Mouse (Mus musculus) ES-E14 (cell line): ENCODE data around the gene Snx4. TPM values are rescaled to one million over a fixed set of nuclear protein-coding genes. Genes with fewer than 3 reads are reported as not detected.

Experiments used
- DNase-seq: peaks from one replicate; pipeline ENCODE4 v3.0.0-alpha.2; 2013; ENCODE audit warnings: low read depth, low spot score
- H3K27ac ChIP-seq: 2 replicates; pipeline ENCODE4 v1.5.1; 2012; ENCODE audit warnings: low read depth, mild to moderate bottlenecking, low read length, moderate library complexity, mixed read lengths; ENCODE audit not compliant: poor library complexity, insufficient read depth, severe bottlenecking
- H3K36me3 ChIP-seq: 2 replicates; pipeline ENCODE4 v1.6.1; 2012; ENCODE audit warnings: mild to moderate bottlenecking, low read length, moderate library complexity, mixed read lengths; ENCODE audit not compliant: control insufficient read depth, poor library complexity, insufficient read depth, severe bottlenecking
- H3K4me1 ChIP-seq, 2 experiments: fragments of 150-350 bp in 1 of 2; sonication (generic) in 1 of 2; 2 replicates each; pipeline ENCODE4 v1.6.1; 2012; ENCODE audit warnings: low read length in 2 of 2, mild to moderate bottlenecking in 1 of 2, mixed read lengths in 1 of 2; ENCODE audit not compliant: control insufficient read depth in 2 of 2, insufficient read depth in 2 of 2, poor library complexity in 1 of 2
- H3K4me3 ChIP-seq, 2 experiments: fragments of 150-350 bp in 1 of 2; sonication (generic) in 1 of 2; 2 replicates each; pipeline ENCODE4 v1.5.1; 2012; ENCODE audit warnings: low read length in 2 of 2, low read depth in 1 of 2, mild to moderate bottlenecking in 1 of 2, mixed read lengths in 1 of 2; ENCODE audit not compliant: insufficient read depth in 1 of 2, poor library complexity in 1 of 2, severe bottlenecking in 1 of 2
- H3K9ac ChIP-seq: 2 replicates; pipeline ENCODE4 v1.6.1; 2012; ENCODE audit warnings: low read depth, mild to moderate bottlenecking, low read length, mixed read lengths; ENCODE audit not compliant: poor library complexity, insufficient read depth, severe bottlenecking
- H3K9me3 ChIP-seq: fragments of 150-350 bp; sonication (generic); 2 replicates; pipeline ENCODE4 v1.6.1; 2012; ENCODE audit warnings: low read depth, mild to moderate bottlenecking, low read length; ENCODE audit not compliant: control insufficient read depth, insufficient read depth
- CHD2 ChIP-seq: IDR thresholded peaks from 2 replicates; pipeline ENCODE4 v1.6.1; 2014; ENCODE audit warnings: mild to moderate bottlenecking, low read depth, low read length, inconsistent platforms
- HCFC1 ChIP-seq: IDR thresholded peaks from 2 replicates; pipeline ENCODE4 v1.6.1; 2012; ENCODE audit warnings: low read length, inconsistent platforms, borderline replicate concordance; ENCODE audit not compliant: insufficient read depth
- MAFK ChIP-seq: IDR thresholded peaks from 2 replicates; pipeline ENCODE4 v1.6.1; 2014; ENCODE audit warnings: mild to moderate bottlenecking, low read depth, low read length, inconsistent platforms; ENCODE audit not compliant: insufficient read depth
- ZC3H11A ChIP-seq: IDR thresholded peaks from 2 replicates; pipeline ENCODE4 v1.6.1; 2012; ENCODE audit warnings: low read depth, mild to moderate bottlenecking, inconsistent platforms, low read length, borderline replicate concordance
- ZNF384 ChIP-seq: IDR thresholded peaks from 2 replicates; pipeline ENCODE4 v1.6.1; 2012; ENCODE audit warnings: low read depth, low read length, inconsistent platforms
- in situ Hi-C, 2 experiments: fragments of 600-800 bp; cut with MboI; formaldehyde crosslinking; loops; one replicate each; pipeline ENCODE4 v1.15.1; 2025; ENCODE audit warnings: low sequenced_read_pairs in 2 of 2, inconsistent platforms in 1 of 2; ENCODE audit not compliant: unreplicated experiment in 2 of 2
- total RNA-seq: library from RNA; depleted of rRNA; stranded (reverse); fragments of 300-350 nt; gene quantifications from 2 replicates; pipeline ENCODE4 v1.2.3, GENCODE M21; 2012

The Snx4 gene
- total RNA-seq, 1 experiment = 54.9 TPM

DNA sequence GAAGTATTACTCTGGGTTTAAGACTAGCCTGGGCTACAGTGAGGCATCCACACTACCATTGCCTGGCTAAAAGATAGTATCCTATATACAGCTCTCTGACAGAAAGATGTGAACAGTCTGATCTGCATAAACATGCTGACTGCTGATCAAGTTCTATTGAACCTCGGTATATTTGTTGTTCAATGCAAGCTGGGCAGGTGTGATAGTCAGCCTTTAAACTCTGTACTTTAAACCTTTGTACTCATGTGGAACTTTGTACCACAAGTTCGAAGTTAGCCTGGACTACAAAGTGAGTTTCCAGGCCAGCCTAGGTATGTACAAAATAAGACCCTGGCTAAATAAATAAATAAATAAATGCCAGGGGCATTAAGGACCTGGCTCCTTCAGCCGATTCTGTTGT lies 28.8 kb upstream of the Snx4 start:
- no peak overlapping the region for H3K27ac ChIP-seq
- DNase-seq = no peak
- no peaks in the 10 kb centered on the region for H3K4me1 ChIP-seq
- peaks cover 7% of the 10 kb centered on the region for H3K36me3 ChIP-seq
- H3K9me3 ChIP-seq = no peaks in the 10 kb centered on the region
- TF ChIP-seq HCFC1 (no peak), ZNF384 (no peak), MAFK (no peak), ZC3H11A (no peak), CHD2 (no peak)
- H3K4me3 ChIP-seq = no peak overlapping the region
- H3K9ac ChIP-seq = no peak overlapping the region
- in situ Hi-C loops = no loop called here

DNA sequence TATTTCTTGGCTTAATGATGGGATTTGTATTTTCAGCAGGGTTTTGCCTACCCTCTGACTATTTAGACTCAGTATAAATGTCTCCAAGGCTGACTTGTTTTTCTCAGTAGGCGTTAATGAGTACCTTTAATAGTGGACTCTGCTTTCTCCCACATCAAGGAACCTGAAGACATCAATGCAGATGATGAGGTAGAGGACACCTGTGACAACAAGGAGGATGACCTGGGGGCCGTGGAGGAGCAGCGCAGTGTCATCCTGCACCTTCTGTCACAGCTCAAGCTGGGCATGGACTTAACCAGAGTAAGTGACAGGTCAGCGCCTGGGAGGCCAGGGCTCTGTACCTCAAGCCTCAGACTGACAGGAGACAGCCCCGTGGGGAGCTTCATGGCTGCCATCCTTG lies 26.9 kb upstream of the Snx4 start:
- Histone ChIP-seq H3K9me3 (no peaks in the 10 kb centered on the region), H3K4me1 (no peaks in the 10 kb centered on the region), H3K36me3 (peaks cover 7% of the 10 kb centered on the region), H3K4me3 (no peak overlapping the region), H3K9ac (no peak overlapping the region), H3K27ac (no peak overlapping the region)
- in situ Hi-C loops = no loop called here
- TF ChIP-seq CHD2 (no peak), ZNF384 (no peak), MAFK (no peak), HCFC1 (no peak), ZC3H11A (no peak)
- no peak for DNase-seq

GRCm38 (mm10) chr16:33234128-33234527 lies 17.1 kb upstream of the Snx4 start:
- in situ Hi-C loops = no loop called here
- no peaks in the 10 kb centered on the region; the same call in 1 of the 2 replicates for H3K36me3 ChIP-seq
- H3K9ac ChIP-seq = no peak overlapping the region
- no peak for DNase-seq
- no peak overlapping the region for H3K4me3 ChIP-seq
- no peaks in the 10 kb centered on the region for H3K4me1 ChIP-seq
- TF ChIP-seq ZNF384 (no peak), HCFC1 (no peak), CHD2 (no peak), MAFK (no peak), ZC3H11A (no peak)
- no peak overlapping the region for H3K27ac ChIP-seq
- H3K9me3 ChIP-seq = no peaks in the 10 kb centered on the region

GRCm38 (mm10) chr16:33236151-33236550 lies 15.1 kb upstream of the Snx4 start:
- H3K9ac ChIP-seq = no peak overlapping the region
- in situ Hi-C loops = no loop called here
- H3K36me3 ChIP-seq = peaks cover 3% of the 10 kb centered on the region; the same call in 1 of the 2 replicates
- DNase-seq = no peak
- H3K4me3 ChIP-seq = no peak overlapping the region
- H3K4me1 ChIP-seq = no peaks in the 10 kb centered on the region
- H3K9me3 ChIP-seq = no peaks in the 10 kb centered on the region
- no peak overlapping the region for H3K27ac ChIP-seq
- no peak for TF ChIP-seq MAFK
- no peak for TF ChIP-seq ZNF384
- no peak for TF ChIP-seq CHD2
- no peak for TF ChIP-seq ZC3H11A
- no peak for TF ChIP-seq HCFC1

- Histone ChIP-seq H3K27ac (no peak overlapping the region), H3K9ac (no peak overlapping the region), H3K9me3 (no peaks in the 10 kb centered on the region), H3K4me3 (no peak overlapping the region), H3K36me3 (peaks cover 7% of the 10 kb centered on the region; the same call in 1 of the 2 replicates), H3K4me1 (peaks cover 0 to 2% of the 10 kb centered on the region in 2 experiments; a peak in 1 of 4 replicates)
- TF ChIP-seq MAFK = no peak
- TF ChIP-seq ZC3H11A = no peak
- TF ChIP-seq HCFC1 = no peak
- TF ChIP-seq CHD2 = no peak
- no peak for TF ChIP-seq ZNF384
- no peak for DNase-seq
- in situ Hi-C loops = no loop called here
Measured at GRCm38 (mm10) chr16:33239305-33239704, 11.9 kb upstream of the Snx4 start.
